Mouse (Mus musculus): Measurements from ENCODE around the gene Espnl.

DNA sequence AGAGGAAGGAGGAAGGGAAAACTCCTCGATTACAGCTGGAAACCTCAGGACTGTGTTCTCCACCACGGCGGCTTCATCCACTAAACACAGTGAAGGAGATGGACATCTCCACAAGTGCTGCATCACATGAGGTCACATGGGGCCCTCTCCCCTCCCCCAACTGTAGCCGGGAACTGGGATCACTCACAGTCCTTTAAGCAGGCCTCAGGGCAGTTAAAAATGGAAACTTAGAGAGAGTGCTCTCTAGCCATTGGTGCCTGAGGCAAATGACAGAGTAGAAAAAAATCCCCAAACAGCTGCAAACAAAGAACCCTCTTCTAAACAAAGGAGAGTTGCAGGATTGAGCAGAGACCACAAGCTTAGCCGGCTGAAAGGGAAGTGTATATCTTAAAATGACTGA is 8.6 kb upstream of the Espnl start:
- TF ChIP-seq CTCF (IDR thresholded peaks at IDR 0.05; ENCODE audit: borderline replicate concordance, extremely low read depth, insufficient read depth, insufficient read length) (no peak), POLR2A (IDR thresholded peaks at IDR 0.05; ENCODE audit: borderline replicate concordance, extremely low read depth, insufficient read depth, insufficient read length, poor library complexity, severe bottlenecking) (no peak)
